Mouse (Mus musculus) cerebral cortex, adult 2 months (tissue): ENCODE results near the gene Actr3.

Experiments used
- WGBS: fragments of 180-500 bp; shearing (Covaris S2); methylation state at CpG from one replicate; pipeline ENCODE4 v1.1.7; 2018; 5-methylcytosine and 5-hydroxymethylcytosine counted together

Gene Actr3

GRCm38 (mm10) chr1:125350843-125351242 lies 84.7 kb downstream of the Actr3 start:
- WGBS = 83% methylated on average over 5 of the region's 5 CpGs

- 88% methylated on average over 9 of the region's 9 CpGs for WGBS
Measured at GRCm38 (mm10) chr1:125345854-125346253, 89.7 kb downstream of the Actr3 start.

GRCm38 (mm10) chr1:125345448-125345847 lies 90.1 kb downstream of the Actr3 start:
- 92% methylated on average over 6 of the region's 6 CpGs for WGBS

GRCm38 (mm10) chr1:125343105-125343504 lies 92.4 kb downstream of the Actr3 start:
- WGBS = 84% methylated on average over 2 of the region's 2 CpGs
